Mouse (Mus musculus) bone marrow, adult 2 months (tissue): Measurements from ENCODE around the gene Ensa. TPM values are rescaled to one million over a fixed set of nuclear protein-coding genes. Genes with fewer than 3 reads are reported as not detected.
"Not testable (repeated sequence)": the region's sequence is repeated elsewhere in the genome, so short reads cannot be mapped to it uniquely, and the experiment has no call there.

Experiments
- H3K27ac ChIP-seq: fragments of 200-500 bp; 2 replicates; pipeline ENCODE4 v1.5.1; 2012; ENCODE audit warnings: low read depth, mild to moderate bottlenecking, control low read depth, inconsistent platforms, low read length; ENCODE audit not compliant: control insufficient read depth, poor library complexity, insufficient read depth
- H3K4me1 ChIP-seq: fragments of 200-500 bp; 2 replicates; pipeline ENCODE4 v1.6.1; 2011; ENCODE audit warnings: low read length; ENCODE audit not compliant: control insufficient read depth, insufficient read depth
- H3K4me3 ChIP-seq: fragments of 200-500 bp; replicated peaks from 2 replicates; pipeline ENCODE3; 2011; ENCODE audit warnings: mild to moderate bottlenecking, low read depth, low read length, control low read depth; ENCODE audit not compliant: control insufficient read depth
- CTCF ChIP-seq: fragments of 200-500 bp; IDR thresholded peaks from 2 replicates; pipeline ENCODE4 v1.5.1; 2011; ENCODE audit warnings: low read length, control low read depth; ENCODE audit not compliant: control insufficient read depth, insufficient read depth
- POLR2A ChIP-seq: fragments of 200-500 bp; IDR thresholded peaks from 2 replicates; pipeline ENCODE4 v1.6.1; 2011; ENCODE audit warnings: low read depth, mild to moderate bottlenecking, control low read depth, low read length, borderline replicate concordance; ENCODE audit not compliant: control insufficient read depth
- WGBS: fragments of 180-500 bp; shearing (Covaris S2); methylation state at CpG from one replicate; pipeline ENCODE4 v1.1.7; 2018; 5-methylcytosine and 5-hydroxymethylcytosine counted together
- polyA plus RNA-seq: library from polyadenylated mRNA; stranded (reverse); fragments of >200 nt; gene quantifications from 2 replicates; pipeline ENCODE4 v1.2.4, GENCODE M21; 2011; ENCODE audit warnings: low replicate concordance; ENCODE audit not compliant: missing spikeins, insufficient read depth, insufficient read length

Gene Ensa
- polyA plus RNA-seq, 1 experiment, result 36.2 TPM

GRCm38 (mm10) chr3:95613996-95614395 lies 10.8 kb upstream of the Ensa start:
- Histone ChIP-seq H3K27ac (no peak overlapping the region), H3K4me3 (no peak overlapping the region), H3K4me1 (no peaks in the 10 kb centered on the region)
- no peak for TF ChIP-seq POLR2A
- TF ChIP-seq CTCF, result no peak
- 97% methylated on average over 1 of the region's 1 CpGs for WGBS

- Histone ChIP-seq H3K4me3 (no peak overlapping the region), H3K27ac (no peak overlapping the region), H3K4me1 (no peaks in the 10 kb centered on the region)
- TF ChIP-seq POLR2A (no peak), CTCF (no peak)
- WGBS, result 92% methylated on average over 1 of the region's 1 CpGs
Measured at GRCm38 (mm10) chr3:95618511-95618910, 6.3 kb upstream of the Ensa start.

GRCm38 (mm10) chr3:95621241-95621640 lies 3.6 kb upstream of the Ensa start:
- H3K27ac ChIP-seq, result no peak overlapping the region
- WGBS, result 76% methylated on average over 1 of the region's 1 CpGs
- TF ChIP-seq CTCF (no peak), POLR2A (no peak)
- no peaks in the 10 kb centered on the region; the same call in 1 of the 2 replicates for H3K4me1 ChIP-seq
- no peak overlapping the region for H3K4me3 ChIP-seq

GRCm38 (mm10) chr3:95622421-95622820 lies 2.4 kb upstream of the Ensa start:
- H3K27ac ChIP-seq, H3K4me1 ChIP-seq, H3K4me3 ChIP-seq: not testable (repeated sequence)
- WGBS, result 92% methylated on average over 20 of the region's 20 CpGs

GRCm38 (mm10) chr3:95623551-95623950 lies 1.2 kb upstream of the Ensa start:
- TF ChIP-seq CTCF (no peak), POLR2A (no peak)
- Histone ChIP-seq H3K4me1 (no peaks in the 10 kb centered on the region; the same call in 1 of the 2 replicates), H3K27ac (no peak overlapping the region), H3K4me3 (no peak overlapping the region)
- WGBS, result 69% methylated on average over 2 of the region's 2 CpGs

GRCm38 (mm10) chr3:95623991-95624515 lies 740 bp upstream of the Ensa start:
- H3K4me3 ChIP-seq, H3K27ac ChIP-seq, H3K4me1 ChIP-seq: not testable (repeated sequence)
- 70% methylated on average over 5 of the region's 5 CpGs for WGBS

GRCm38 (mm10) chr3:95627763-95628162 lies 3.0 kb downstream of the Ensa start:
- 86% methylated on average over 5 of the region's 5 CpGs for WGBS
- Histone ChIP-seq H3K27ac (no peak overlapping the region), H3K4me3 (no peak overlapping the region), H3K4me1 (no peaks in the 10 kb centered on the region; the same call in 1 of the 2 replicates)
- TF ChIP-seq POLR2A, result no peak
- TF ChIP-seq CTCF, result no peak

- no peak overlapping the region for H3K4me3 ChIP-seq
- no peak overlapping the region for H3K27ac ChIP-seq
- TF ChIP-seq POLR2A (no peak), CTCF (no peak)
- no peaks in the 10 kb centered on the region; the same call in 1 of the 2 replicates for H3K4me1 ChIP-seq
- WGBS, result 74% methylated on average over 4 of the region's 4 CpGs
Measured at GRCm38 (mm10) chr3:95629755-95630154, 5.0 kb downstream of the Ensa start.

GRCm38 (mm10) chr3:95630856-95631255 lies 6.1 kb downstream of the Ensa start:
- 30% methylated on average over 3 of the region's 3 CpGs for WGBS
- Histone ChIP-seq H3K4me3 (no peak overlapping the region), H3K27ac (no peak overlapping the region), H3K4me1 (no peaks in the 10 kb centered on the region; the same call in 1 of the 2 replicates)
- no peak for TF ChIP-seq CTCF
- no peak for TF ChIP-seq POLR2A
